Mouse (Mus musculus): ENCODE data around the gene Cd200r1.
"Not testable (repeated sequence)": the region's sequence is repeated elsewhere in the genome, so short reads cannot be mapped to it uniquely, and the experiment has no call there.

Gene Cd200r1

GRCm38 (mm10) chr16:44766320-44766892 is 870 bp downstream of the Cd200r1 start:
- DNase-seq (ENCODE audit: low read depth, low spot score), result peak; percentile 24

GRCm38 (mm10) chr16:44767506-44767905 is 2.0 kb downstream of the Cd200r1 start:
- no peak for DNase-seq (ENCODE audit: low read depth, low spot score)

- DNase-seq (ENCODE audit: low read depth, low spot score), result peak; percentile 34
Measured at GRCm38 (mm10) chr16:44767967-44768366, 2.4 kb downstream of the Cd200r1 start.

- no peak for DNase-seq (ENCODE audit: low read depth, low spot score)
Measured at GRCm38 (mm10) chr16:44772577-44772976, 7.0 kb downstream of the Cd200r1 start.

GRCm38 (mm10) chr16:44773673-44774072 is 8.1 kb downstream of the Cd200r1 start:
- no peak for DNase-seq (ENCODE audit: low read depth, low spot score)

- DNase-seq (ENCODE audit: low read depth, low spot score), result no peak
Measured at GRCm38 (mm10) chr16:44774201-44774600, 8.7 kb downstream of the Cd200r1 start.

GRCm38 (mm10) chr16:44778538-44779147 is 13.1 kb downstream of the Cd200r1 start:
- DNase-seq (ENCODE audit: low read depth, low spot score), result peak; percentile 28

- DNase-seq (ENCODE audit: low read depth, low spot score), result no peak
Measured at GRCm38 (mm10) chr16:44779494-44779893, 14.0 kb downstream of the Cd200r1 start.

GRCm38 (mm10) chr16:44780751-44781150 is 15.2 kb downstream of the Cd200r1 start:
- DNase-seq (ENCODE audit: low read depth, low spot score), result no peak

GRCm38 (mm10) chr16:44786934-44787333 is 21.4 kb downstream of the Cd200r1 start:
- DNase-seq (ENCODE audit: low read depth, low spot score), result no peak

GRCm38 (mm10) chr16:44794416-44794815 is 28.9 kb downstream of the Cd200r1 start:
- DNase-seq (ENCODE audit: low read depth, low spot score), result no peak

- DNase-seq (ENCODE audit: low read depth, low spot score), result no peak
Measured at GRCm38 (mm10) chr16:44805976-44806375, 40.4 kb downstream of the Cd200r1 start.

GRCm38 (mm10) chr16:44810223-44810622 is 44.7 kb downstream of the Cd200r1 start:
- not testable (repeated sequence) for DNase-seq (ENCODE audit: low read depth, low spot score)

- DNase-seq (ENCODE audit: low read depth, low spot score), result no peak
Measured at GRCm38 (mm10) chr16:44811544-44811943, 46.0 kb downstream of the Cd200r1 start, which contains the start of gene Cd200r4. Cd200r4 (plus strand) TSS chr16:44811733.

- no peak for DNase-seq (ENCODE audit: low read depth, low spot score)
Measured at GRCm38 (mm10) chr16:44812468-44813065, 47.0 kb downstream of the Cd200r1 start.

GRCm38 (mm10) chr16:44818010-44818409 is 52.5 kb downstream of the Cd200r1 start:
- DNase-seq (ENCODE audit: low read depth, low spot score), result no peak

- no peak for DNase-seq (ENCODE audit: low read depth, low spot score)
Measured at GRCm38 (mm10) chr16:44820545-44820944, 55.0 kb downstream of the Cd200r1 start.

- DNase-seq (ENCODE audit: low read depth, low spot score), result no peak
Measured at GRCm38 (mm10) chr16:44832286-44832685, 66.8 kb downstream of the Cd200r1 start.

GRCm38 (mm10) chr16:44833189-44833588 is 67.7 kb downstream of the Cd200r1 start:
- DNase-seq (ENCODE audit: low read depth, low spot score), result peak; percentile 6
